Comparison of ENCODE assay signal across 28 mouse cellular contexts in genomic region chr13:99630356-99630755, GRCm38 (mm10).
"Had no signal": no experiment of that assay in that cellular context is flagged by ENCODE, and none has a peak within 500 bp of the region (broad histone marks: within the 10 kb centered on the region; RNA-seq: fewer than 3 reads in every experiment).

No protein-coding gene starts in this region.

- DNase-seq: gastrocnemius, adult 2 months; gastrocnemius, postnatal 10 days; gastrocnemius, postnatal 25 days; heart, postnatal 14 days; heart, postnatal 4 days; kidney, adult 18-20 months; kidney, adult 8-10 months; kidney, postnatal 10 days; kidney, postnatal 25 days; kidney, postnatal 4 days; layer of hippocampus, postnatal 36 days; left cerebral cortex, postnatal 4 days; liver, embryonic 13.5 days; liver, postnatal 0 days had no signal

- H3K4me3 ChIP-seq: gastrocnemius, adult 2 months; heart, embryonic 13.5 days; heart, embryonic 15.5 days; hindbrain, embryonic 10.5 days; hindbrain, embryonic 12.5 days; intestine, embryonic 15.5 days; layer of hippocampus, adult 2 months; limb, embryonic 13.5 days; limb, embryonic 15.5 days; liver, embryonic 13.5 days; liver, embryonic 15.5 days had no signal

- ATAC-seq: hindbrain, embryonic 16.5 days; inflammation-experienced regulatory T-cells, adult 6 months; intestine, embryonic 15.5 days; intestine, postnatal 0 days; liver, postnatal 0 days had no signal

- H3K9ac ChIP-seq: heart, embryonic 13.5 days; heart, embryonic 15.5 days; hindbrain, embryonic 12.5 days; hindbrain, embryonic 14.5 days; intestine, embryonic 15.5 days; limb, embryonic 13.5 days; limb, embryonic 15.5 days; liver, embryonic 13.5 days; liver, embryonic 15.5 days; liver, postnatal 0 days had no signal

- H3K27me3 ChIP-seq: heart, embryonic 13.5 days; heart, embryonic 15.5 days; hindbrain, embryonic 12.5 days; intestine, embryonic 15.5 days; limb, embryonic 13.5 days; limb, embryonic 15.5 days; liver, embryonic 13.5 days; liver, embryonic 15.5 days had no signal

- H3K9me3 ChIP-seq: heart, embryonic 13.5 days; heart, embryonic 15.5 days; hindbrain, embryonic 10.5 days; hindbrain, embryonic 12.5 days; intestine, embryonic 15.5 days; limb, embryonic 13.5 days; limb, embryonic 15.5 days; liver, embryonic 13.5 days; liver, embryonic 15.5 days had no signal

- H3K27ac ChIP-seq: gastrocnemius, adult 2 months; heart, embryonic 13.5 days; heart, embryonic 15.5 days; hindbrain, embryonic 10.5 days; hindbrain, embryonic 12.5 days; hindbrain, embryonic 14.5 days; intestine, embryonic 15.5 days; limb, embryonic 13.5 days; limb, embryonic 15.5 days; liver, embryonic 13.5 days; liver, embryonic 15.5 days had no signal

- H3K4me1 ChIP-seq: hindbrain, embryonic 10.5 days; hindbrain, embryonic 12.5 days; intestine, embryonic 15.5 days; limb, embryonic 15.5 days; liver, embryonic 13.5 days; liver, embryonic 15.5 days had no signal

- H3K36me3 ChIP-seq: heart, embryonic 13.5 days; heart, embryonic 15.5 days; hindbrain, embryonic 10.5 days; hindbrain, embryonic 12.5 days; intestine, embryonic 15.5 days; limb, embryonic 13.5 days; limb, embryonic 15.5 days; liver, embryonic 13.5 days; liver, embryonic 15.5 days had no signal

- H3K4me2 ChIP-seq: heart, embryonic 11.5 days; heart, embryonic 13.5 days; heart, embryonic 15.5 days; hindbrain, embryonic 12.5 days; hindbrain, embryonic 14.5 days; intestine, embryonic 15.5 days; limb, embryonic 13.5 days; limb, embryonic 15.5 days; liver, embryonic 13.5 days; liver, embryonic 15.5 days had no signal
